Mouse (Mus musculus) cerebellum, adult 2 months (tissue): Measurements from ENCODE around the gene Nckap5.

Experiments
- CTCF ChIP-seq: fragments of 200-500 bp; IDR thresholded peaks from 2 replicates; pipeline ENCODE4 v1.5.1; 2011; ENCODE audit warnings: low read depth, mild to moderate bottlenecking, control low read depth, low read length, moderate library complexity, borderline replicate concordance; ENCODE audit not compliant: insufficient read depth
- POLR2A ChIP-seq: fragments of 200-500 bp; IDR thresholded peaks from 2 replicates; pipeline ENCODE4 v1.6.1; 2011; ENCODE audit warnings: low read length, control low read depth, borderline replicate concordance; ENCODE audit not compliant: insufficient read depth

DNA sequence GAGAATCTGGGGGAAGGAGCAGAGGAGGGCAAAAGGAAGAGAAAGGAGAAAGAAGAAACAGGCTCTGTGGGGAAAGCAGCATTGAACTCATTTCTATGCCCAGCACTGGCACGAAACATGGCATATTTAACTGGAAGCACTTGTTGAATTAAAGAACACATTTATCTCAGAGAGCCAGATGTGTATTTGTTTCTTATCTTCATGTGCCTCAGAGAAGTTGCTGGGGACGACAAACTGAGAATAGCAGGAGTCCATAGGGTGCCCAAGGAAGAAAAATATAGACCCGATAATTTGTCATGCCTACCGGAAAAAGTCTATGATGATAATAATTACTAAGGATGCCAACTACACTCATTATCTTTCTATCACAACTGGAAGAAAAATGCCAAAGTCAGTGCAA is 29.9 kb upstream of the Nckap5 start:
- TF ChIP-seq CTCF (no peak), POLR2A (no peak)
